Mouse (Mus musculus) testis, adult 2 months (tissue): ENCODE measurements around the gene Gimap9.

Experiments used
- CTCF ChIP-seq: fragments of 200-500 bp; IDR thresholded peaks from 2 replicates; pipeline ENCODE4 v1.5.1; 2012; ENCODE audit warnings: low read depth, mild to moderate bottlenecking, inconsistent platforms, low read length, moderate library complexity; ENCODE audit not compliant: control insufficient read depth, insufficient read depth, insufficient replicate concordance
- POLR2A ChIP-seq: fragments of 200-500 bp; IDR thresholded peaks from 2 replicates; pipeline ENCODE4 v1.6.1; 2012; ENCODE audit warnings: low read depth, mild to moderate bottlenecking, inconsistent platforms, low read length, moderate library complexity; ENCODE audit not compliant: control insufficient read depth

DNA sequence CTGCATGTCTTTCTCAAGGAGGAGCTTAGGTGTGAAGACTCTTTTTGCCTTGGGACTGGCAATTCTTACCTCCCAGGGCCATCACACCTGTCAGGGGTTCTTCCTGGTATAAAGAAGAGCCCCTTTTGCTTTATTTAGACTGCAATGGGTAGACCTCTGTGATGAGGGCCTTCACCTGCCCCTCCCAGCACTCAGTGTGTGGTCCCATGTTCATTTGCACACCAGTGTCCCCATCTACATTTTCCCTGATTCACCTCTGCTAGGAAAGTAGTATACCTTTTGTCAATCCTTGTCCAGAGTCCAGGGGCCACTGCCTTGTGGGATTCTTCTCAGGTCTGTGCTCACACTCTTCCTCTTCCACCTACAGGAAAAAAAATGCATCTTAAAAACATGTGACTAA lies 28.2 kb downstream of the Gimap9 start:
- TF ChIP-seq CTCF (no peak), POLR2A (no peak)
